Mouse (Mus musculus): ENCODE results near the gene Bzw2. TPM values are rescaled to one million over a fixed set of nuclear protein-coding genes. Genes with fewer than 3 reads are reported as not detected.

Bzw2 gene
- polyA plus RNA-seq, 1 experiment from 2014 or later, result 181 TPM

GRCm38 (mm10) chr12:36177227-36177626 lies 19.3 kb upstream of the Bzw2 start:
- Histone ChIP-seq H3K9me3 (ENCODE audit: control insufficient read depth, low read length) (no peaks in the 10 kb centered on the region), H3K9ac (ENCODE audit: low read depth, low read length) (no peak overlapping the region), H3K4me1 (replicated peaks; ENCODE audit: control insufficient read depth, insufficient read depth, low read length) (no peaks in the 10 kb centered on the region), H3K27me3 (replicated peaks; ENCODE audit: control insufficient read depth, insufficient read depth, low read length) (no peaks in the 10 kb centered on the region), H3K4me2 (no peak overlapping the region), H3K27ac (ENCODE audit: low read depth, low read length) (no peak overlapping the region), H3K36me3 (ENCODE audit: control insufficient read depth, insufficient read depth, low read length) (peaks cover 5% of the 10 kb centered on the region; the same call in 1 of the 2 replicates), H3K4me3 (ENCODE audit: low read depth, low read length) (no peak overlapping the region)
- ATAC-seq (replicated peaks; ENCODE audit: low FRiP score) (no peak), DNase-seq (ENCODE audit: low spot score) (no peak)
- whole genome bisulfite sequencing, result 91% methylated on average over 5 of the region's 5 CpGs

- no peak for DNase-seq (ENCODE audit: low spot score)
- no peak for ATAC-seq (replicated peaks; ENCODE audit: low FRiP score)
- peaks cover 17% of the 10 kb centered on the region for H3K4me1 ChIP-seq (replicated peaks; ENCODE audit: control insufficient read depth, insufficient read depth, low read length)
- no peak overlapping the region for H3K27ac ChIP-seq (ENCODE audit: low read depth, low read length)
- no peaks in the 10 kb centered on the region for H3K9me3 ChIP-seq (ENCODE audit: control insufficient read depth, low read length)
- 65% methylated on average over 1 of the region's 1 CpGs for WGBS
- no peak overlapping the region for H3K4me2 ChIP-seq
- no peaks in the 10 kb centered on the region for H3K27me3 ChIP-seq (replicated peaks; ENCODE audit: control insufficient read depth, insufficient read depth, low read length)
- no peak overlapping the region for H3K9ac ChIP-seq (ENCODE audit: low read depth, low read length)
- H3K4me3 ChIP-seq (ENCODE audit: low read depth, low read length), result no peak overlapping the region
- no peaks in the 10 kb centered on the region; the same call in 1 of the 2 replicates for H3K36me3 ChIP-seq (ENCODE audit: control insufficient read depth, insufficient read depth, low read length)
Measured at GRCm38 (mm10) chr12:36165299-36165698, 7.4 kb upstream of the Bzw2 start.

- no peak overlapping the region for H3K9ac ChIP-seq (ENCODE audit: low read depth, low read length)
- no peak for DNase-seq (ENCODE audit: low spot score)
- H3K36me3 ChIP-seq (ENCODE audit: control insufficient read depth, insufficient read depth, low read length), result no peaks in the 10 kb centered on the region; the same call in 1 of the 2 replicates
- H3K9me3 ChIP-seq (ENCODE audit: control insufficient read depth, low read length), result no peaks in the 10 kb centered on the region
- peaks cover 17% of the 10 kb centered on the region for H3K4me1 ChIP-seq (replicated peaks; ENCODE audit: control insufficient read depth, insufficient read depth, low read length)
- H3K27me3 ChIP-seq (replicated peaks; ENCODE audit: control insufficient read depth, insufficient read depth, low read length), result no peaks in the 10 kb centered on the region
- peak overlapping the region; percentile 28; the same call in 1 of the 2 replicates for H3K27ac ChIP-seq (ENCODE audit: low read depth, low read length)
- peak; percentile 71 for ATAC-seq (replicated peaks; ENCODE audit: low FRiP score)
- WGBS, result 45% methylated on average over 7 of the region's 7 CpGs
- H3K4me2 ChIP-seq, result peak overlapping the region; percentile 16; the same call in 1 of the 2 replicates
- no peak overlapping the region for H3K4me3 ChIP-seq (ENCODE audit: low read depth, low read length)
Measured at GRCm38 (mm10) chr12:36164126-36164791, 6.4 kb upstream of the Bzw2 start.

- no peaks in the 10 kb centered on the region for H3K27me3 ChIP-seq (replicated peaks; ENCODE audit: control insufficient read depth, insufficient read depth, low read length)
- peak overlapping the region; percentile 81 for H3K4me2 ChIP-seq
- H3K4me1 ChIP-seq (replicated peaks; ENCODE audit: control insufficient read depth, insufficient read depth, low read length), result peaks cover 11% of the 10 kb centered on the region
- ATAC-seq (replicated peaks; ENCODE audit: low FRiP score), result peak; percentile 37
- no peaks in the 10 kb centered on the region for H3K36me3 ChIP-seq (ENCODE audit: control insufficient read depth, insufficient read depth, low read length)
- no peaks in the 10 kb centered on the region for H3K9me3 ChIP-seq (ENCODE audit: control insufficient read depth, low read length)
- peak overlapping the region; percentile 61 for H3K4me3 ChIP-seq (ENCODE audit: low read depth, low read length)
- no peak for DNase-seq (ENCODE audit: low spot score)
- WGBS, result under 1% methylated on average over 14 of the region's 14 CpGs
- H3K27ac ChIP-seq (ENCODE audit: low read depth, low read length), result peak overlapping the region; percentile 70
- peak overlapping the region; percentile 78 for H3K9ac ChIP-seq (ENCODE audit: low read depth, low read length)
Measured at GRCm38 (mm10) chr12:36157304-36157637, 609 bp downstream of the Bzw2 start.

- ATAC-seq (replicated peaks; ENCODE audit: low FRiP score) (peak; percentile 95), DNase-seq (ENCODE audit: low spot score) (peak; percentile 96)
- Histone ChIP-seq H3K27me3 (replicated peaks; ENCODE audit: control insufficient read depth, insufficient read depth, low read length) (no peaks in the 10 kb centered on the region), H3K9ac (ENCODE audit: low read depth, low read length) (peak within 1 kb of the TSS; percentile 78), H3K4me2 (peak within 1 kb of the TSS; percentile 81), H3K36me3 (ENCODE audit: control insufficient read depth, insufficient read depth, low read length) (no peaks in the 10 kb centered on the region), H3K27ac (ENCODE audit: low read depth, low read length) (peak within 1 kb of the TSS; percentile 70), H3K4me3 (ENCODE audit: low read depth, low read length) (peak within 1 kb of the TSS; percentile 61), H3K9me3 (ENCODE audit: control insufficient read depth, low read length) (no peaks in the 10 kb centered on the region), H3K4me1 (replicated peaks; ENCODE audit: control insufficient read depth, insufficient read depth, low read length) (peaks cover 11% of the 10 kb centered on the region)
- WGBS, result 0% methylated on average over 42 of the region's 42 CpGs
Measured at GRCm38 (mm10) chr12:36156637-36157303, 1.1 kb downstream of the Bzw2 start, which contains the start of gene Ankmy2. Gene Ankmy2 (plus strand): TSS chr12:36157114.

GRCm38 (mm10) chr12:36156101-36156636 lies 1.7 kb downstream of the Bzw2 start:
- under 1% methylated on average over 33 of the region's 33 CpGs for WGBS
- H3K4me1 ChIP-seq (replicated peaks; ENCODE audit: control insufficient read depth, insufficient read depth, low read length), result peaks cover 11% of the 10 kb centered on the region
- peak; percentile 57 for ATAC-seq (replicated peaks; ENCODE audit: low FRiP score)

GRCm38 (mm10) chr12:36155141-36155641 lies 2.7 kb downstream of the Bzw2 start:
- peak overlapping the region; percentile 78 for H3K9ac ChIP-seq (ENCODE audit: low read depth, low read length)

More at GRCm38 (mm10) chr12:36156101-36156636, 1.7 kb downstream of the Bzw2 start:
- Histone ChIP-seq H3K36me3 (ENCODE audit: control insufficient read depth, insufficient read depth, low read length) (no peaks in the 10 kb centered on the region), H3K4me3 (ENCODE audit: low read depth, low read length) (peak overlapping the region; percentile 61), H3K27ac (ENCODE audit: low read depth, low read length) (peak overlapping the region; percentile 70), H3K9ac (ENCODE audit: low read depth, low read length) (peak overlapping the region; percentile 78), H3K9me3 (ENCODE audit: control insufficient read depth, low read length) (no peaks in the 10 kb centered on the region), H3K27me3 (replicated peaks; ENCODE audit: control insufficient read depth, insufficient read depth, low read length) (no peaks in the 10 kb centered on the region), H3K4me2 (peak overlapping the region; percentile 81)
- DNase-seq (ENCODE audit: low spot score), result no peak

GRCm38 (mm10) chr12:36150737-36151136 lies 7.1 kb downstream of the Bzw2 start:
- Histone ChIP-seq H3K4me3 (ENCODE audit: low read depth, low read length) (no peak overlapping the region), H3K27ac (ENCODE audit: low read depth, low read length) (no peak overlapping the region)
- no peak for ATAC-seq (replicated peaks; ENCODE audit: low FRiP score)

More at GRCm38 (mm10) chr12:36155141-36155641, 2.7 kb downstream of the Bzw2 start:
- Histone ChIP-seq H3K27me3 (replicated peaks; ENCODE audit: control insufficient read depth, insufficient read depth, low read length) (no peaks in the 10 kb centered on the region), H3K9me3 (ENCODE audit: control insufficient read depth, low read length) (no peaks in the 10 kb centered on the region), H3K36me3 (ENCODE audit: control insufficient read depth, insufficient read depth, low read length) (no peaks in the 10 kb centered on the region), H3K4me3 (ENCODE audit: low read depth, low read length) (peak overlapping the region; percentile 61), H3K4me1 (replicated peaks; ENCODE audit: control insufficient read depth, insufficient read depth, low read length) (peaks cover 11% of the 10 kb centered on the region), H3K4me2 (peak overlapping the region; percentile 81), H3K27ac (ENCODE audit: low read depth, low read length) (no peak overlapping the region)
- WGBS, result 11% methylated on average over 8 of the region's 8 CpGs
- DNase-seq (ENCODE audit: low spot score), result no peak
- no peak for ATAC-seq (replicated peaks; ENCODE audit: low FRiP score)

More at GRCm38 (mm10) chr12:36150737-36151136, 7.1 kb downstream of the Bzw2 start:
- no peak overlapping the region for H3K4me2 ChIP-seq
- DNase-seq (ENCODE audit: low spot score), result no peak
- peaks cover 8% of the 10 kb centered on the region for H3K4me1 ChIP-seq (replicated peaks; ENCODE audit: control insufficient read depth, insufficient read depth, low read length)
- no peaks in the 10 kb centered on the region for H3K27me3 ChIP-seq (replicated peaks; ENCODE audit: control insufficient read depth, insufficient read depth, low read length)
- no peak overlapping the region for H3K9ac ChIP-seq (ENCODE audit: low read depth, low read length)
- WGBS, result 86% methylated on average over 2 of the region's 2 CpGs
- H3K36me3 ChIP-seq (ENCODE audit: control insufficient read depth, insufficient read depth, low read length), result no peaks in the 10 kb centered on the region
- H3K9me3 ChIP-seq (ENCODE audit: control insufficient read depth, low read length), result no peaks in the 10 kb centered on the region

Data from liver, embryonic 11.5 days (tissue).